8 mouse cellular contexts compared by ENCODE assay signal in the genomic region with DNA sequence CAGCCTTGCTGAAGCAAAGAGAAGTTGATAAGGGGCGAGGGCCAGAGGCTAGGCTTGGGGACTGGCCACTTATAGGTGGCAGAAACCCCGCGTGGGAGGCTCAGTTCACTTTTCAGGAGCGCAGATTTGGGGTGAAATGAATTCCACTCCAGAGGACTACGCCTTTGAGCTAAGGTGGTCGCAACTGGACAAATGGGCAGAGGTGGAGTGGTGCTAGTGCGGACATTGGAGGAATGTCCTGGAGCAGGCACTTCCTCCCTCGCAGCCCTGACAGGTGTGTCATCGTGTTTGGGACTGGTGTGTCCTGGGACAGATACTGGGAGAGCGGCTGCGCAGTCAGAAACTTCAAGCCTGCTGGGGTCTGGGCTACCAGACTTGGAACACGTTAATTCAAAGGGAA. TPM values are rescaled to one million over a fixed set of nuclear protein-coding genes. Genes with fewer than 3 reads are reported as not detected.
DNase-seq lines count a peak whose midpoint lies in the region; ATAC-seq and TF ChIP-seq lines count a peak whose summit lies in the region.

No protein-coding gene starts in this region.

- no peak for ATAC-seq in kidney, embryonic 15.5 days (replicated peaks; ENCODE audit: low FRiP score)
- no peak for ATAC-seq in limb, embryonic 11.5 days (ENCODE audit: insufficient number of reproducible peaks, low FRiP score, low TSS enrichment, low read depth)
- ATAC-seq in stomach, embryonic 15.5 days (ENCODE audit: insufficient read depth, low FRiP score, low read depth) = no peak

- peak overlapping the region; percentile 41 for H3K9ac ChIP-seq in kidney, embryonic 15.5 days
- peak overlapping the region; percentile 7; the same call in 1 of the 2 replicates for H3K9ac ChIP-seq in ES-E14 (ENCODE audit: insufficient read depth, low read depth, low read length, poor library complexity, severe bottlenecking)
- H3K9ac ChIP-seq in limb, embryonic 11.5 days (ENCODE audit: low read length) = peak overlapping the region; percentile 72
- no peak overlapping the region for H3K9ac ChIP-seq in stomach, embryonic 15.5 days

- WGBS in kidney, embryonic 15.5 days = 1% methylated on average over 12 of the region's 12 CpGs
- WGBS in limb, embryonic 11.5 days = 1% methylated on average over 12 of the region's 12 CpGs
- WGBS in stomach, embryonic 15.5 days = under 1% methylated on average over 12 of the region's 12 CpGs

- peak overlapping the region; percentile 88 for H3K4me2 ChIP-seq in kidney, embryonic 15.5 days
- H3K4me2 ChIP-seq in limb, embryonic 11.5 days (ENCODE audit: low read depth, severe bottlenecking) = peak overlapping the region; percentile 90
- peak overlapping the region; percentile 96 for H3K4me2 ChIP-seq in stomach, embryonic 15.5 days

- H3K4me1 ChIP-seq in kidney, embryonic 15.5 days = peaks cover 21% of the 10 kb centered on the region
- H3K4me1 ChIP-seq in ES-E14 (ENCODE audit: control insufficient read depth in 2 of 2, insufficient read depth in 2 of 2, low read length in 2 of 2, poor library complexity in 1 of 2) = peaks cover 0 to 3% of the 10 kb centered on the region in 2 experiments; a peak in 1 of 4 replicates
- no peaks in the 10 kb centered on the region for H3K4me1 ChIP-seq in embryonic fibroblast, embryonic 13.5 days (ENCODE audit: control insufficient read depth, insufficient read depth, low read length)
- H3K4me1 ChIP-seq in limb, embryonic 11.5 days (ENCODE audit: control insufficient read depth, insufficient read depth, low read length) = no peaks in the 10 kb centered on the region
- peaks cover 9% of the 10 kb centered on the region; the same call in 1 of the 2 replicates for H3K4me1 ChIP-seq in stomach, embryonic 15.5 days

- no peaks in the 10 kb centered on the region for H3K36me3 ChIP-seq in kidney, embryonic 15.5 days
- H3K36me3 ChIP-seq in ES-E14 (ENCODE audit: control insufficient read depth, insufficient read depth, low read length, poor library complexity, severe bottlenecking) = no peaks in the 10 kb centered on the region
- H3K36me3 ChIP-seq in limb, embryonic 11.5 days (ENCODE audit: control insufficient read depth, insufficient read depth, low read length) = no peaks in the 10 kb centered on the region
- H3K36me3 ChIP-seq in stomach, embryonic 15.5 days = no peaks in the 10 kb centered on the region

- H3K9me3 ChIP-seq in kidney, embryonic 15.5 days (replicated peaks) = no peaks in the 10 kb centered on the region
- H3K9me3 ChIP-seq in ES-E14 (ENCODE audit: control insufficient read depth, insufficient read depth, low read depth, low read length) = no peaks in the 10 kb centered on the region
- no peaks in the 10 kb centered on the region for H3K9me3 ChIP-seq in limb, embryonic 11.5 days (ENCODE audit: control insufficient read depth, low read length)
- no peaks in the 10 kb centered on the region for H3K9me3 ChIP-seq in stomach, embryonic 15.5 days

- DNase-seq in kidney, adult 8-10 months = no peak
- no peak for DNase-seq in ES-E14 (ENCODE audit: low read depth, low spot score)
- DNase-seq in limb, embryonic 11.5 days (ENCODE audit: low spot score) = peak; percentile 41
- DNase-seq in adipocyte (ENCODE audit: low spot score) = no peak
- DNase-seq in adrenal gland, postnatal 25 days = no peak

- H3K27me3 ChIP-seq in kidney, embryonic 15.5 days = peaks cover 22% of the 10 kb centered on the region
- H3K27me3 ChIP-seq in limb, embryonic 11.5 days (ENCODE audit: control insufficient read depth, insufficient read depth, low read length) = no peaks in the 10 kb centered on the region
- H3K27me3 ChIP-seq in stomach, embryonic 15.5 days (replicated peaks) = peaks cover 5% of the 10 kb centered on the region; the same call in 1 of the 2 replicates

- in situ Hi-C loops in ES-E14 (cut with MboI; ENCODE audit: low sequenced_read_pairs in 2 of 2, unreplicated experiment in 2 of 2) = no loop called here

- peak overlapping the region; percentile 73 for H3K4me3 ChIP-seq in kidney, embryonic 15.5 days (replicated peaks)
- H3K4me3 ChIP-seq in ES-E14 (ENCODE audit: insufficient read depth in 1 of 2, low read depth in 1 of 2, low read length in 2 of 2, poor library complexity in 1 of 2, severe bottlenecking in 1 of 2) = peak overlapping the region; percentile 74 to 86
- peak overlapping the region; percentile 56 for H3K4me3 ChIP-seq in embryonic fibroblast, embryonic 13.5 days (ENCODE audit: insufficient read depth, low read length)
- peak overlapping the region; percentile 70 for H3K4me3 ChIP-seq in limb, embryonic 11.5 days (ENCODE audit: low read depth, low read length)
- H3K4me3 ChIP-seq in stomach, embryonic 15.5 days (replicated peaks) = peak overlapping the region; percentile 67

- TF ChIP-seq CTCF in embryonic fibroblast, embryonic 13.5 days (IDR thresholded peaks at IDR 0.05; ENCODE audit: borderline replicate concordance, insufficient read depth, low read length) = no peak

- H3K27ac ChIP-seq in kidney, embryonic 15.5 days = no peak overlapping the region
- H3K27ac ChIP-seq in ES-E14 (ENCODE audit: insufficient read depth, low read depth, low read length, poor library complexity, severe bottlenecking) = no peak overlapping the region
- no peak overlapping the region for H3K27ac ChIP-seq in embryonic fibroblast, embryonic 13.5 days (ENCODE audit: insufficient read depth, low read length)
- H3K27ac ChIP-seq in limb, embryonic 11.5 days (replicated peaks; ENCODE audit: low read depth, low read length) = no peak overlapping the region
- no peak overlapping the region for H3K27ac ChIP-seq in stomach, embryonic 15.5 days

- TF ChIP-seq POLR2A in embryonic fibroblast, embryonic 13.5 days (IDR thresholded peaks at IDR 0.05; ENCODE audit: low read depth, low read length) = no peak

TF ChIP-seq in ES-E14, 5 proteins besides CTCF, POLR2A, EP300 and RAD21:
- TF ChIP-seq ZC3H11A (IDR thresholded peaks at IDR 0.05; ENCODE audit: borderline replicate concordance, low read depth, low read length) (no peak), HCFC1 (IDR thresholded peaks at IDR 0.05; ENCODE audit: borderline replicate concordance, insufficient read depth, low read length) (no peak), MAFK (IDR thresholded peaks at IDR 0.05; ENCODE audit: insufficient read depth, low read depth, low read length) (no peak), CHD2 (IDR thresholded peaks at IDR 0.05; ENCODE audit: low read depth, low read length) (no peak), ZNF384 (IDR thresholded peaks at IDR 0.05; ENCODE audit: low read depth, low read length) (no peak)

RNA-seq across cellular contexts. Expression of gene B3galt1, which starts 0.9 kb away (rescaled TPM):
- 6.0 and 6.5 TPM in 2 replicates for polyA plus RNA-seq in kidney, embryonic 15.5 days (2015; fragmentation: Nextera tagmentation; extraction: Ambion mirVana)
- 1.5 and 3.0 TPM in 2 replicates for total RNA-seq in ES-E14 (2012; rRNA removed)
- 2.1 and 3.7 TPM in 2 replicates for polyA plus RNA-seq in embryonic fibroblast, embryonic 13.5 days (2011; ENCODE audit: insufficient read length, low read depth, missing spikeins)
- 7.3 and 8.4 TPM in 2 replicates for polyA plus RNA-seq in limb, embryonic 11.5 days (2014; fragmentation: Nextera tagmentation; extraction: Ambion mirVana)
- polyA plus RNA-seq in stomach, embryonic 15.5 days (2015; fragmentation: Nextera tagmentation; extraction: Ambion mirVana) = 5.6 and 6.5 TPM in 2 replicates
- total RNA-seq in adrenal gland, postnatal 25 days (2021) = 1.6 and 2.7 TPM in 2 replicates
